In the genomic region with DNA sequence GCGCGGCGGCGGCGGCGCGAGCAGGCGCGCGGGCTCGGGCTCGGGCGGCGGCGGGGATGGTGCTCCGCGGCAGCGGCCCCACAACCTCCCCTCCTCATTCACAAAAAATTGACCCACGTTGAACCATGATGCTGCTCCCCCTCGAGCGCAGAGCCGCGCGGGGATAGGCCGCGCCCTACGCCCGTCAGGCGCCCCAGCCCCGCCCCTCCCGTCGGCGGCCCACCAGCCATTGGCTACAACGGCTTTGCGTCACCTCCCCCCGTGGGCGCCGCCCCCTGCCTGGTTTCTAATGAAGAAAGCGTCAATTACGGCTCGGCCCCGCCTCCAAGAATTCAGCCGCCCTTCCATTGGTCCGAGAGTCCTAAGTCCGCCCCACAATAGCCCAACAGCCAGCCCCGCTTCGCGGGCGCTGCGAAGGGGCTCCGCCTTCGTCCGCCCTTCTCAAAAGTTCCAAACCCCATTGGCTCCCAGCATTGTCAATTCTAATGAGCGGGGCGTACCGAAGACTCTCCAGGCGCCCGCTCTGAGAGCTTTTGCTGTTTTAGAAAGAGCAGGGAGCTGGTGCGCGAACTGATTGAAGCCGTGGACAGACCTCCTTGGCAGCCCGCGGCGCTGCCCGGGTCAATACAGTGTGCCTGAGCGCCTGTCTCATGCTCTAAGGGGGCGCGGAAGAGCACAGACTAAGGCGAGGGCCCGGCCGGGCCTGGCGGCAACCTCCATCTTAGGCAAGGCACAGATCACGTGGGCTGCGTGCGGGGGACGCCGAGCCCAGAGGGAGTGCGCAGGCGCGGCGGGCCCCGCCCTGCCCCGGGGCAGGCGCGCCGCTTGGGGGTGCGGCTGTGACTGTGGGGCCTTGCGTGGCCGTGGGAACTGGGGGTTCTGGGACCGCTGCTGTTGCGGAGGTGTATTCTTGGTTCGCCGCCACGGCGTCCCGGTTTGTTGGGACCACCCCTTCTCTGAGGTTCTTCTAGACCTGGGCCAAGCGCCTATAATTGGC, we compare ENCODE assay signal across 8 mouse cellular contexts. TPM values are rescaled to one million over a fixed set of nuclear protein-coding genes. Genes with fewer than 3 reads are reported as not detected.
A peak's percentile ranks its signal among the peaks of the same experiment; 100 is the strongest.
DNase-seq lines count a peak whose midpoint lies in the region; ATAC-seq and TF ChIP-seq lines count a peak whose summit lies in the region.

No protein-coding gene starts in this region.

- H3K4me1 ChIP-seq in bone marrow, adult 2 months (ENCODE audit: control insufficient read depth, insufficient read depth, low read length), result no peaks in the 10 kb centered on the region; the same call in none of the 2 replicates
- H3K4me1 ChIP-seq in embryonic facial prominence, embryonic 15.5 days, result peaks cover 28% of the 10 kb centered on the region
- H3K4me1 ChIP-seq in limb, embryonic 14.5 days (ENCODE audit: control insufficient read depth, insufficient read depth, low read length), result peaks cover 22% of the 10 kb centered on the region
- peaks cover 14% of the 10 kb centered on the region for H3K4me1 ChIP-seq in midbrain, postnatal 0 days (ENCODE audit: insufficient read depth, low read length)

- H3K4me2 ChIP-seq in embryonic facial prominence, embryonic 15.5 days (replicated peaks), result peak overlapping the region; percentile 73
- peak overlapping the region; percentile 83 for H3K4me2 ChIP-seq in limb, embryonic 14.5 days (replicated peaks; ENCODE audit: low read depth, low read length, severe bottlenecking)
- H3K4me2 ChIP-seq in midbrain, postnatal 0 days (ENCODE audit: low read depth, low read length, poor library complexity, severe bottlenecking), result peak overlapping the region; percentile 74

- no peak for TF ChIP-seq CTCF in bone marrow, adult 2 months (IDR thresholded peaks at IDR 0.05; ENCODE audit: control insufficient read depth, insufficient read depth, low read length)
- TF ChIP-seq CTCF in midbrain, postnatal 0 days (IDR thresholded peaks at IDR 0.05), result peak; percentile 3; the same call in 1 of the 2 replicates

- peak; percentile 99 for DNase-seq in 416B (ENCODE audit: low read depth)
- peak; percentile 99 for DNase-seq in heart, adult 8-10 months (ENCODE audit: low spot score)
- peak; percentile 100 for DNase-seq in kidney, adult 9 months
- peak; percentile 100 for DNase-seq in limb, embryonic 14.5 days (ENCODE audit: low spot score)
- peak; percentile 100 for DNase-seq in midbrain, postnatal 0 days (ENCODE audit: low spot score)
- DNase-seq in spleen, postnatal 14 days (ENCODE audit: low spot score in 2 of 2), result peak; percentile 99

- H3K27me3 ChIP-seq in embryonic facial prominence, embryonic 15.5 days, result no peaks in the 10 kb centered on the region
- no peaks in the 10 kb centered on the region for H3K27me3 ChIP-seq in limb, embryonic 14.5 days (ENCODE audit: control insufficient read depth, insufficient read depth, low read length)
- H3K27me3 ChIP-seq in midbrain, postnatal 0 days (ENCODE audit: insufficient read depth, low read length), result no peaks in the 10 kb centered on the region

- peak; percentile 98 for ATAC-seq in embryonic facial prominence, embryonic 15.5 days (ENCODE audit: insufficient number of reproducible peaks, low FRiP score, low TSS enrichment, low read depth)
- ATAC-seq in limb, embryonic 14.5 days (ENCODE audit: low FRiP score, low read depth), result peak; percentile 97
- ATAC-seq in midbrain, postnatal 0 days (ENCODE audit: low FRiP score), result peak; percentile 98

- 2% methylated on average over 97 of the region's 97 CpGs for WGBS in bone marrow, adult 2 months
- under 1% methylated on average over 91 of the region's 97 CpGs for WGBS in embryonic facial prominence, embryonic 15.5 days
- under 1% methylated on average over 63 of the region's 97 CpGs for WGBS in limb, embryonic 14.5 days
- 1% methylated on average over 81 of the region's 97 CpGs for WGBS in midbrain, postnatal 0 days

- H3K9ac ChIP-seq in embryonic facial prominence, embryonic 15.5 days, result peak overlapping the region; percentile 79
- peak overlapping the region; percentile 87 for H3K9ac ChIP-seq in limb, embryonic 14.5 days (ENCODE audit: low read depth, low read length, severe bottlenecking)
- H3K9ac ChIP-seq in midbrain, postnatal 0 days (replicated peaks; ENCODE audit: low read length, poor library complexity, severe bottlenecking), result peak overlapping the region; percentile 81

- H3K9me3 ChIP-seq in embryonic facial prominence, embryonic 15.5 days (replicated peaks), result no peaks in the 10 kb centered on the region
- no peaks in the 10 kb centered on the region for H3K9me3 ChIP-seq in limb, embryonic 14.5 days (ENCODE audit: control insufficient read depth, low read length)
- H3K9me3 ChIP-seq in midbrain, postnatal 0 days (ENCODE audit: low read length), result no peaks in the 10 kb centered on the region

- peak overlapping the region; percentile 94 for H3K27ac ChIP-seq in bone marrow, adult 2 months (ENCODE audit: control insufficient read depth, insufficient read depth, low read depth, low read length, poor library complexity)
- peak overlapping the region; percentile 100 for H3K27ac ChIP-seq in embryonic facial prominence, embryonic 15.5 days (replicated peaks)
- H3K27ac ChIP-seq in limb, embryonic 14.5 days (replicated peaks; ENCODE audit: low read depth, low read length), result peak overlapping the region; percentile 98
- H3K27ac ChIP-seq in midbrain, postnatal 0 days (ENCODE audit: low read depth, low read length), result peak overlapping the region; percentile 100

- peak overlapping the region; percentile 76 for H3K4me3 ChIP-seq in bone marrow, adult 2 months (replicated peaks; ENCODE audit: control insufficient read depth, low read depth, low read length)
- peak overlapping the region; percentile 75 for H3K4me3 ChIP-seq in embryonic facial prominence, embryonic 15.5 days (replicated peaks)
- peak overlapping the region; percentile 77 for H3K4me3 ChIP-seq in limb, embryonic 14.5 days (replicated peaks; ENCODE audit: low read length)
- peak overlapping the region; percentile 89 for H3K4me3 ChIP-seq in midbrain, postnatal 0 days (ENCODE audit: low read depth, low read length)

- peak; percentile 73; the same call in 1 of the 2 replicates for TF ChIP-seq POLR2A in bone marrow, adult 2 months (IDR thresholded peaks at IDR 0.05; ENCODE audit: borderline replicate concordance, control insufficient read depth, low read depth, low read length)
- peak; percentile 79; the same call in 1 of the 2 replicates for TF ChIP-seq POLR2A in limb, embryonic 14.5 days (IDR thresholded peaks at IDR 0.05; ENCODE audit: borderline replicate concordance, extremely low read depth, insufficient read depth, insufficient read length)

- H3K36me3 ChIP-seq in embryonic facial prominence, embryonic 15.5 days, result no peaks in the 10 kb centered on the region
- H3K36me3 ChIP-seq in limb, embryonic 14.5 days (ENCODE audit: control insufficient read depth, insufficient read depth, low read length), result no peaks in the 10 kb centered on the region
- H3K36me3 ChIP-seq in midbrain, postnatal 0 days (ENCODE audit: insufficient read depth, low read length), result no peaks in the 10 kb centered on the region

RNA-seq across cellular contexts. Expression of gene Hdac4, which starts 15.1 kb away (rescaled TPM):
- polyA plus RNA-seq in bone marrow, adult 2 months (2011; ENCODE audit: insufficient read depth, insufficient read length, low replicate concordance, missing spikeins), result 13.7 and 18.1 TPM in 2 replicates
- polyA plus RNA-seq in embryonic facial prominence, embryonic 15.5 days (2015; fragmentation: Nextera tagmentation; extraction: Ambion mirVana), result 27.5 and 28.9 TPM in 2 replicates
- total RNA-seq in heart, adult 8-10 months (2022), result 10 to 100 TPM; 45.6 to 69.5 (median 56.6) TPM
- polyA plus RNA-seq in limb, embryonic 14.5 days (2012; rRNA removed), result 15.2 and 18.9 TPM in 2 replicates
- polyA plus RNA-seq in limb, embryonic 14.5 days (2014; fragmentation: Nextera tagmentation; extraction: Ambion mirVana), result 25.4 and 36.6 TPM in 2 replicates
- 45.8 and 51.8 TPM in 2 replicates for total RNA-seq in midbrain, postnatal 0 days (2014; rRNA removed)
- 18.0 and 18.1 TPM in 2 replicates for polyA plus RNA-seq in midbrain, postnatal 0 days (2015; fragmentation: Nextera tagmentation; extraction: Ambion mirVana)

Comparison
In these comparisons a context has a peak if more than half of its experiments do, and no peak if none do; other contexts are left out.
1. Peak in every context shown above with its lines: DNase-seq, ATAC-seq, H3K4me3 ChIP-seq and H3K27ac ChIP-seq.